24 mouse cellular contexts compared by ENCODE assay signal in the genomic region with DNA sequence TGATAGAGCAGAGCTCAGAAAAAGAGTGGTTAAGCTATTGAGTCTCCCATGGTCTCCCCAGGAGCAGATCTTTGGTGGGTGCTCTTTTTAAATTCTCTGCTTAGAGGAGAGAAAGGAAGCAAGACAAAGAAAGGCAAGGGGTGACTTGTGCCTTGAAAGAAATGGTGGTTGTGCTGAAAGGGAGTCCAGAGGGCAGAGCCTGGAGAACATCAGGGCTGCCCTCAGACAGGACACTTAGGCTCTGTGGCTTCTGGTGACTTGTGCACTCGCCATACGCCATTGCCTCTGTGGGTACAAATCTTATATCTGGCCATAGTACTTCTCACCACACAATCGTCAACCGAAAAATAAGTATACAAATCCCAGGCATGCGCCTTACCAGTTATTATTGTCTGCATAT.
A peak's percentile ranks its signal among the peaks of the same experiment; 100 is the strongest.
DNase-seq lines count a peak whose midpoint lies in the region; ATAC-seq lines count a peak whose summit lies in the region.
"Had no signal": no experiment of that assay in that cellular context is flagged by ENCODE, and none has a peak within 500 bp of the region (broad histone marks: within the 10 kb centered on the region; RNA-seq: fewer than 3 reads in every experiment).

No protein-coding gene starts in this region.

- H3K4me1 ChIP-seq in kidney, embryonic 15.5 days = peaks cover 27% of the 10 kb centered on the region
- no peaks in the 10 kb centered on the region for H3K4me1 ChIP-seq in stomach, embryonic 15.5 days
- H3K4me1 ChIP-seq: liver, embryonic 13.5 days had no signal

- no peak overlapping the region for H3K9ac ChIP-seq in kidney, embryonic 15.5 days
- no peak overlapping the region for H3K9ac ChIP-seq in stomach, embryonic 15.5 days
- H3K9ac ChIP-seq: liver, embryonic 13.5 days; lung, embryonic 14.5 days had no signal

- H3K4me2 ChIP-seq in kidney, embryonic 15.5 days = no peak overlapping the region
- no peak overlapping the region for H3K4me2 ChIP-seq in stomach, embryonic 15.5 days
- H3K4me2 ChIP-seq: liver, embryonic 13.5 days; lung, embryonic 14.5 days had no signal

- 97% methylated on average over 5 of the region's 5 CpGs for WGBS in kidney, embryonic 15.5 days
- WGBS in stomach, embryonic 15.5 days = 89% methylated on average over 5 of the region's 5 CpGs

- no peak for ATAC-seq in kidney, embryonic 15.5 days (replicated peaks; ENCODE audit: low FRiP score)
- ATAC-seq in stomach, embryonic 15.5 days (ENCODE audit: insufficient read depth, low FRiP score, low read depth) = 0 out of 2 replicates have a peak, but pooled peaks have one; percentile 3
- no peak for ATAC-seq in erythroblast, adult 5-6 weeks (replicated peaks; ENCODE audit: low FRiP score, poor library complexity, severe bottlenecking)
- ATAC-seq: forebrain, embryonic 14.5 days; hindbrain, embryonic 16.5 days; Patski had no signal

- no peaks in the 10 kb centered on the region for H3K36me3 ChIP-seq in kidney, embryonic 15.5 days
- H3K36me3 ChIP-seq in stomach, embryonic 15.5 days = no peaks in the 10 kb centered on the region
- H3K36me3 ChIP-seq: hindbrain, embryonic 10.5 days; liver, embryonic 13.5 days had no signal

- H3K27ac ChIP-seq in kidney, embryonic 15.5 days = peak overlapping the region; percentile 19
- 0 out of 2 replicates have a peak overlapping the region, but pooled peaks have one; percentile 37 for H3K27ac ChIP-seq in stomach, embryonic 15.5 days
- H3K27ac ChIP-seq: hindbrain, embryonic 10.5 days; liver, embryonic 13.5 days had no signal

- no peaks in the 10 kb centered on the region for H3K27me3 ChIP-seq in kidney, embryonic 15.5 days
- H3K27me3 ChIP-seq in stomach, embryonic 15.5 days (replicated peaks) = no peaks in the 10 kb centered on the region
- H3K27me3 ChIP-seq: liver, embryonic 13.5 days; Patski had no signal

- no peak overlapping the region for H3K4me3 ChIP-seq in kidney, embryonic 15.5 days (replicated peaks)
- H3K4me3 ChIP-seq in stomach, embryonic 15.5 days (replicated peaks) = no peak overlapping the region
- H3K4me3 ChIP-seq: hindbrain, embryonic 10.5 days; liver, embryonic 13.5 days had no signal

- H3K9me3 ChIP-seq in kidney, embryonic 15.5 days (replicated peaks) = no peaks in the 10 kb centered on the region
- no peaks in the 10 kb centered on the region for H3K9me3 ChIP-seq in stomach, embryonic 15.5 days
- H3K9me3 ChIP-seq: hindbrain, embryonic 10.5 days; liver, embryonic 13.5 days had no signal

- DNase-seq in kidney, adult 18-20 months = no peak
- peak; percentile 40 to 54 for DNase-seq in thymus, postnatal 36 days
- DNase-seq in thymus, adult 18-20 months = no peak
- DNase-seq in lung, adult 18-20 months = no peak
- DNase-seq: adrenal gland, postnatal 10 days; cerebellum, adult 11 months; cerebellum, adult 9-10 months; cerebellum, postnatal 36 days; gastrocnemius, postnatal 14 days; heart, postnatal 10 days; kidney, adult 11 months; kidney, postnatal 36 days; left cerebral cortex, postnatal 4 days; liver, embryonic 13.5 days; lung, embryonic 14.5 days; lung, postnatal 14 days; midbrain, embryonic 14.5 days had no signal

Comparison
In these comparisons a context has a peak if more than half of its experiments do, and no peak if none do; other contexts are left out.
1. DNase-seq: peak in thymus, postnatal 36 days (2 of 2); none in kidney, adult 18-20 months (single experiment), thymus, adult 18-20 months (0 of 2) and lung, adult 18-20 months (0 of 2).